Mouse (Mus musculus) kidney, postnatal 14 days (tissue): ENCODE data around the gene Fam173a.
"Not testable (repeated sequence)": the region's sequence is repeated elsewhere in the genome, so short reads cannot be mapped to it uniquely, and the experiment has no call there.

Experiments used
- DNase-seq: peaks from one replicate; pipeline ENCODE4 v3.0.0; 2022; ENCODE audit warnings: mixed read lengths

The Fam173a gene

DNA sequence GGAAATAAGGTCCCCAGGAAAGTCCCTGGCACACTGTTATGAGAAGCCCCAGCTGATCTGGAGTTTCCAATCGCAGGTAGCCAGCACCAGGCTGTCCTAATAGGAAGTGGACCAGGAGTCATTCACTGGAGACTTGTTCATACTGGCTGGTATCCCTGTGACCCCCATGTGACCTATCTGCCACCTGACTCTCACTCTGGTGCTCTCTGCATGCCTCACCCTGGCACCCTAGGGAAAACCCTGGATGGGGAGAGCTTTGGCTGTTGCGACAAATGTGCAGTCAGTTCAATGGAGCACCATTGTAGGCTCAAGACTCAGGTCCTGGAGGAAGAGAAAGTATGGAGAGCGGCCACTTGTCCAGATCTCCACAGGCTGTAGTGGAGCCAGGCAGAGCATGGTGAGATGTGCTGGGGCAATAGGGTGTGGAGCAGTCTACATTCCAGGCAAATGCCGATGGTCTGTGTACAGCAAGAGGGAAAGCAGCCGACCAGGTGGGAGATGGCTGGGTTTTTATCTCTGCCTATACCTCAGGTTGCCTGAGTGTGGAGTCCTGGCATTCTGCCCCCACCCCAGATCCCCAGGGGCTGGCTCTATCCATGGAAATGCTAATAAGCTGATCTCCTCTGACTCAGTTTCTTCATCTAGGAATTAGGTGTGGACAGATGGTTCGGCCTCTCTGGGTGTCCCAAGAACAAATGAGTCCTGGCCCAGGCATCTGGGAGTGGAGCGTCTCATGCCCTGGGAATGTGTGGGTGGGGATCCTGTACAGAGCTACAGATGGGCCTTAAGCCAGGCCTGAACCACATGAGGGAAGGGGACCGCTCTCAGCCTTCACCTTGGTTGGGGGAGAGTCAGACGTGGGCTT, 36.1 kb downstream of the Fam173a start:
- DNase-seq: no peak

DNA sequence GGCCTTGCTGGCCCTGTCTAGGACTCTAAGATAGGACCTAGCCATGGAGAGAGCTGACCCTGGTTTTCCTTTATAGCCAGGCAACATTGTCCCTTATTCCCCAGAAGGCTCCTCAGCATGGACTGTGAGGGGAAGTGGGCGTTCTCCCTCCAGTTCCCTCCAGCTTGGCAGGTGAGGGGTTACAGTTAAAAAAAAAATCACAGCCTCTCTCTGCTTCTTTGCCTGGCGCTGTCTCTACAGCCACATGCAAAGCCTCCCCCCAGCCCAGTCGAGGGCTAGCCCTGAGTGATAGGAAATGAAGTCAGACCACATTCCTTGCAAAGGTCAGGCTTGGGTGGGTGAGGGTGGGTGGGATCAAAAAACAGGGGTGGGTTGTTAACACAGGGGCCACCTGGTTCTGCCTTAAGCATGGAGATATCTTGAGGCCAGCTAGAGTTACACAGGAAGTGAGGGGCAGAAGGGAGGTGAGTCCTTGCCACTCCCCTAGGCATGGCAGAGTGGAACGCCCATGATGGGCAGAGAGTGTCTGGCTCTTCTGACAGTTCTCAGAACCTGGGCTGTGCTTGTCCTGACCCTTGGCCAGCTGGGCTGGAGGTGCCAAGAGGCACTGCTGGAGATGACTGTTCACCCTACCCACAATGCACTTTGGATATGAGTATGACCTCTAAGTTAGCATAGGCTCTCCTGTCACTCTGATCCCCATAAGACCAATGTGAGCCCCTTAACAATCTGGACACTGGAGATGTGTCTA, 36.9 kb downstream of the Fam173a start:
- no peak for DNase-seq

DNA sequence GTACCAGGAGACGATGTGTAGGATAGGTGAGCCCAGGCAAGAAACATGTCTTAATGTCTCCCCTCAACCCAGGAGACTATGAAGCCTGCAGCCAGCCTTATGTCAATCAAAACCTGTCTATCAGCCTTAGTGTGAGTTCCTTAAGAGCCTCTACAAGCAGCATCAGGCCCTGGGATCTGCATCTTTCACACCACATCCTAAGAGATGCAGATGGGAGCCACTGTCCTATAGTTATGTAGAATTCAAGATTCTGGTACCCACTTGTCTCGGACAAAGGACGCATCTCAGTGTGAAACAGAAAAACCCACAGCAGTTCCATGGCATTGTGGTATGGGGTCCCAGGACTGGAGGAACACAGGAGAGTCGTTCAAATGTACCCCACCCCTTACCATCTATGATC, 37.6 kb downstream of the Fam173a start:
- DNase-seq: no peak

DNA sequence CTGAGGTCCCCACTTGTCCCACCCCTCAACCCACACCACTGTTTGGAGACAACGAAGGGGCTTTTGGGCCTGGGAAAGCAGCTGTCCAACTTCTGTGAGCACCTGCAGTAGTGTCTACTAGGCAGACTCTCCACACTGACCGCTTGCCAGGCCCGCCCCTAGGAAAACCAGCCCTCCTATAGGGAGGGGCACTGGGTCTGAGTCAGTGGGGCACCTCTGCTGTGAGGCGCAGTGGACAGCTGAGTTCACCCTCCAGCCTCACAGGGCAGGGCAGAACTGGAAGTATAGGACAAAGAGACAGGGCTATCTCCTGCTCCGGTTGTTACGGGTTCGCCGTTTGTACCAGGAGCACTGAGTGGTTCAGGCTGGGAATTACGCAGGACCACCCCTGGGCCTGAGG, 38.5 kb downstream of the Fam173a start, which contains the start of gene Msln:
Gene Msln (minus strand): TSS at position 138 of the 400 bp plus-strand sequence.
- no peak for DNase-seq

DNA sequence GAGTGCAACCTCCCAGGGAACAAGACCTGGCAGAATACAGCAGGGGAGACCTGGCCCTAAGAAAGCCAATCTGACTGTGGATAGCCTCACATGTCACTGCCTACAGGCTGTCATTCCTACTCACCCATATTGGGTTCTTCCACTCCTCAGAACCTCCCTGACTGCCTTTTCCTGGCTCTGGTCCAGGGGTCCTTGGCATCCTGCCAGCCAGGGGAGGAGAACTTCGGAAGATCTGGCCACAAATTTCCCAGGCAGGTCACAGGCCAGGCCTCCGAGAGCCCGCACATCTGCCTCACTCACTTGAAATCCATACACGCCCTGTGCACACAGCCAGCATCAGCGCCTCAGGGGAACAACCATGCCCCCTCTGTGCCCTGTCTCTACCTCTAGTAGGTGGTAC, 41.3 kb downstream of the Fam173a start:
- peak; percentile 59 for DNase-seq

DNA sequence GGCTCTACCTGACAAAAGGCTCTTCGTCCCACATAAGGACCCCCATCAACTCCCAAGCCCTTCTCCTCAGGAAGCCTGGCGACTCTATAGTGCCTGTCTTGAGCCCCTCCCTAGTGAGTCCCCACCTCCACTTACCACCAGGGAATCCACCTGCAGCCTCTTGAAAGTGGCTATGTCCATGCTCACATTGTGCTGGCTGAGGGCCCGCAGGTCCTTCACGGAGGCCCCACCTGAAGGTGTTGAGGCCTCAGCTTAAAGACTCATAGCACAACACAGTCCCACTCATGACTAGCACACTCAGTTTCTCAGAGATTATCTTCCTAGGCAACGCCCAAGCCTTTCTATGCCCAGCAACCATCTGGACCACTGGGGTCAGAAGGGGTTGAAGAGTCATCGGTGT, 43.4 kb downstream of the Fam173a start:
- no peak for DNase-seq

DNA sequence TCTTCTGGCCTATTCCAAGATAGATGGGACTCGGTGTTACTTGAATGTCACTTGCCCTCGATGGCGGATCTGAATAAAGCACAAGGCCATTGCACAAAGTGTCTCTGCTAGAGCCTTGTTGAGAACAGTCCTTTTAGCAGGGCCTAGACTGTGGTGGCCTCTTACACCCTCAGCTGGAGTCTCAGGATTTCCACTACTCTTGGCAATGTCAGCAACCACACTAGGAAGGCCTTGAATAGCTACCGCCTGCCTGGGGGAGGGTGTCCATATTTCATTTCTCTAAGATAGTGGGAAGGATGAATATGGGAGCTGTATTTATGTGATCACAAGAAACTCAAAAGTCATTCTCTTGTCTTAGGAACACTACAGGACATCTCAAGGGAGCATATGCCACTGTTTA, 44.5 kb downstream of the Fam173a start:
- no peak for DNase-seq

DNA sequence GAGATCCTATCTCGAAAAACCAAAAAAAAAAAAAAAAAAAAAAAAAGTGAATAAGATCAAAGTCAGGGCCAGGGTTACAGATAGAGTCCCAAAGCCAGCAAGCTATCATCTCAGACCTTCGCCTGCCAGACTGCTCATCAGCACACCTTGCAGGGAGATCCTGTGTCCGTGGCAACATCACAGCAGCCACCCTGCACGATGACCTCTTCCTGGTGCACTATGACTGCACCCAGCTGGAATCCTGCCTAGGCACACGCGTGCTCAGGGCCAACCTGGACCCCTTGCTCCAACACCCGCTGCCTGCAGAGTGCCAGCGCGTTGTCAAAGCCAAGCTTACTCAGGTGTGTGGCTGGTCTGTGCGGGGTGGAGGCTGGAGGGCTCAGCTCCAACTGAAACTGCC, 48.4 kb downstream of the Fam173a start:
- no peak for DNase-seq

DNA sequence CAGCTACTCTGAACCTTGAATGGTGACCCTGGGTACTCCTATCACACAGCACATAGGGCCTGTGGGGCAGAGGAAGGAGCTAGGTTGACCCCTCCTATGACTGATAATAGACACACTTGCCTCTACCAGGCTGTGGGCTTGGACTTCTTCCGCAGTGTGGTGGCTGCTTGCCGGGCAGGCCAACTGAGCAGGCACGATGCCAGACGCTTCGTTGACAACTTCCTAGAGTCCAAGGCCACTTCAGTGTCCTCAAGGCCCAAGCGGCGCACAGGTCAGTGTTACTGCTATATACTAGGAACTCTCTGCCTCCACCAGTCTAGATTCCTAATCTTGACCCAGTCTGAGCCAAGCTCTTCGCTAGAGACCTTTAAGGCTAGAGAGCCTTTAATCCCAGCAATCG, 48.9 kb downstream of the Fam173a start:
- no peak for DNase-seq

DNA sequence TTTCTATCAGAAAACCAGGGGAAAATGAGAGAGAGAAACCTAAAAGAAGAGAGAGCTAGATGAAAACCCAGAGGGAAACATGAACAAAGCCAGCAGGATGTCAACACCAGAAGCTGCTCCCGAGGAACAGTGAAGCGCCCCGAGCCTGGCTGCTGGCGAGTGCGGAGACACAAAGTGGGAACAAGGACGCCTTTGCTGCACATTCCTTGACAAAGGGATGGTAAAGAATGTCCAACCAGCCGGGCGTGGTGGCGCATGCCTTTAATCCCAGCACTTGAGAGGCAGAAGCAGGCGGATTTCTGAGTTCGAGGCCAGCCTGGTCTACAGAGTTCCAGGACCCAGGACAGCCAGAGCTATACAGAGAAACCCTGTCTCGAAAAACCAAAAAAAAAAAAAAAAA, 51.2 kb downstream of the Fam173a start:
- DNase-seq: not testable (repeated sequence)
